Mouse (Mus musculus): ENCODE data around the gene Frmd4a.

- TF ChIP-seq GATA1 (IDR thresholded peaks at IDR 0.05; ENCODE audit: borderline replicate concordance, low read length) (no peak), FLI1 (IDR thresholded peaks at IDR 0.05; ENCODE audit: low read length) (no peak)
Observed at GRCm38 (mm10) chr2:4499916-4500315, 482.4 kb downstream of the Frmd4a start.
